Mouse (Mus musculus): Measurements from ENCODE around the gene Mfsd2b.

Mfsd2b gene

DNA sequence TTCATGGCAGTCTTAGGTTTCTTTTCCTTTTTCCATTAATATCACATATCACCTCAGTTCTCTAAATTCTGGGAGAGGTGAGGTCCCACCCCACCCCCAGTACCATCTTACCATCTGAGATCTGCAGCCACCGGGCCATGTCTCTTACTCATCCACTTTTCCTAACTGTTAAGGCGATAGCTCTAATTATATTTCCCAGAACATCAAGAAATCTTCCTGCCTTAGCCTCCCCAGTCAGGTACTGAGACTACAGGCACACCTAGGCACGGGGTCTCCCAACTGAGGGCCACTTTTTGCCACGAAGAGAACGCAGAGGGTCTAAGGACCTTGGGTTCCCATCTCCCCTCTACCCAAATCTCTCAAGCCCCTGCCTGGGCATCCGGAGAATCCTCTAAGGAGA lies 628 bp downstream of the Mfsd2b start:
- DNase-seq (ENCODE audit: low spot score) = no peak

DNA sequence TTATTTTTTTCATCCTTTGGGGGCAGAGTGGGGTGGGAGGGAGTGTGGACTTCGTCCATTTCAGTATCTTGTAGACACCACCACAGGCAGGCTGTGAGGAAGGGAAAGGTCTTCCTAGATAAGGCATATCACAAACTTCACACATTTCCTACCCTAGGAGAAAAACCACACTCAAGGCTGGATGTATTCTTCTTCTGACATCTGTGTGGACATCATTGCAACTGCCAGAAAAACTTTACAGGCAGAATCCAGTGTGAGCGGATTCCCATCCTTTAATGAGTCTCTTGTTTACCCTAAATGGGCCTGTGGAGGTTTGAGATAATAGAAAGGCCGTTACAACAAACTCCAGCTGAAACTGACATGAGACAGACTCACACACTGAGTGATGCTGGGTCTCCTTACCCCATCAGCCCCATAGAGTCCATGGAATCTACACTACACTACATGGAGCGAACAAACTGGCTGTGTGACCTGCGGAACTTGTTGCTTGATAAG lies 1.1 kb downstream of the Mfsd2b start:
- peak; percentile 44 for DNase-seq (ENCODE audit: low spot score)

- DNase-seq (ENCODE audit: low spot score) = no peak
Measured at GRCm38 (mm10) chr12:4872273-4872672, 1.9 kb downstream of the Mfsd2b start.

GRCm38 (mm10) chr12:4871260-4871659 lies 2.9 kb downstream of the Mfsd2b start:
- no peak for DNase-seq (ENCODE audit: low spot score)

DNA sequence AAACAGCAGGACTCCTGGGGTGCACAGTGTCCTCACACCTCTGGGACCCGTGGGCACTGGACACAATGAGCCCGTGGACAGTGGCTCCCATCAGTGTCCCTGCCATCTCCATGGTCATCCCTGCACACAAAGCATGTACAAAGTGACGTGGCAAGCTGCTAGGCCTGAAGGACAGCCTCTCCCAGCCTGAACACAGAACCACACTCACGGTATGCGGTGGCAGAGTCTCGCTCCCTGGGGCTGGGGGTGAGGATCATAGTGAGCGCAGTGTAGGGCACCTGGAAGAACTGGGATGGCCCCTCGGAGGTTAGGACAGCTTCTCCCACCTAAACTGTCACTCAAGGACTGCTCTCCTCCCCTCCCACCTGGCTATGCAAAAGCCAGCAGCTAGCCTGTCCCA lies 5.2 kb downstream of the Mfsd2b start:
- no peak for DNase-seq (ENCODE audit: low spot score)

GRCm38 (mm10) chr12:4864338-4864690 lies 9.8 kb downstream of the Mfsd2b start:
- DNase-seq (ENCODE audit: low spot score) = no peak

- no peak for DNase-seq (ENCODE audit: low spot score)
Measured at GRCm38 (mm10) chr12:4863654-4864337, 10.4 kb downstream of the Mfsd2b start.

- DNase-seq (ENCODE audit: low spot score) = no peak
Measured at GRCm38 (mm10) chr12:4862672-4863071, 11.5 kb downstream of the Mfsd2b start.

GRCm38 (mm10) chr12:4859241-4859914 lies 14.8 kb downstream of the Mfsd2b start:
- no peak for DNase-seq (ENCODE audit: low spot score)

DNA sequence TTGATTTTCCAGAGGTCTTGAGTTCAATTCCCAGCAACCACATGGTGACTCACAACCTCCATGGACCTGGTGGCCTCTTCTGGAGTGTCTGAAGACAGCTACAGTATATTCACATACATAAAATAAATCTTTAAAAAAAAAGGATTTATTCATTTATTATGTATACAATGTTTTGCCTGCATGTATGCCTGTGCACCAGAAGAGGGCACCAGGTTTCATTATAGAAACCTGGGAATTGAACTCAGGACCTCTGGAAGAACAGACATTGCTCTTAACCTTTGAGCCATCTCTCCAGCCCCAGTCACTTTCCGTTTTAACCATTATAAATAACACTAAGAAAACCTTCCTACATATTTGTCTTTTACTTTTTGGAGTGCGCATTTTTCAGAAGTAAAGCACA lies 17.3 kb downstream of the Mfsd2b start:
- DNase-seq (ENCODE audit: low spot score) = no peak

- peak; percentile 43 for DNase-seq (ENCODE audit: low spot score)
Measured at GRCm38 (mm10) chr12:4856160-4856559, 18.0 kb downstream of the Mfsd2b start.

GRCm38 (mm10) chr12:4843741-4844140 lies 30.4 kb downstream of the Mfsd2b start:
- peak; percentile 48 for DNase-seq (ENCODE audit: low spot score)

- peak; percentile 77 for DNase-seq (ENCODE audit: low spot score)
Measured at GRCm38 (mm10) chr12:4842890-4843597, 31.1 kb downstream of the Mfsd2b start, which contains the start of gene Wdcp. Wdcp (plus strand) TSS chr12:4843303.

DNA sequence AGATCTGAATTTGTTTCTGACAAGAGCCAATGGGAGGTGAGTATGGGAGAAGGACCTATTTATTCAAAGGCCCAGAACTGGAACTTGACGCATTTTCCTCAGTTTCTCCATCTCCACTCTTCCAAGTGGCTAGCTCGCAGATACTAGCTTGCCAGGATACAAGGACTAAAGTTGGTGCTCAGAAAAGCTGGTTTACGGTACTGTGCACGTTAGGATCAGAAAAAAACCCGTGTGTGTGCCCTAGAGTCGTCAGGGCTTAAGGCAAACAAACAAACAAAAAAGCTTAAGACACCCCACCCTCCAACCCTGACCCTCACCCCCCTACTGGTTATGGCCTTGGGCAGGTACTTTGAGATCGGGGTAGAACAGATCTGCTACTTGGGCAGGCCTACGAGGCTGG lies 31.7 kb downstream of the Mfsd2b start:
- DNase-seq (ENCODE audit: low spot score) = no peak

DNA sequence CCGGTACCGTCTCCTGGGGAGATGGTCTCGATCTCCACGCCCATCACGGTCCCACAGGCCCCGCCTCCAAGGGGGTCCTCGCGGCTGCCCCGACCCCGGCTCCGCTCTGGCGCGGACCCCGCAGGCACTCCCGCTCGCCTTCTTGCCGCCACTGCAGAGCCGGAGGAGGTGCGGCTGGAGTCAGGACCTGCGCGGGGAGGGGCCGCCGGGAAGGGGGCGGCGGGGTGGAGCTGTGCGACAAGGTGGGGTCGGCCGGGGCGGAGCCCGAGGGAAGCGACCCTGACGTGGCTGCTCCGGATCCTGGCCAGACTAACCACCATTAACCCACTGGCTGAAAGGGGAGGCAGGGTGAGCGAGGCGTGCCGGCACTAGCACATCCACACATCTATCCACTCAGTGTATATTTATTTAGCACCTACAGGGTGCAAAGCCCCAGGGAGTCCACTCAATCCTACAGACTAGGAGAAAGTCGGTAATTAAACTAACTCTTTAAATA lies 32.7 kb downstream of the Mfsd2b start, which contains the start of gene Fkbp1b:
Gene Fkbp1b, minus strand, starts transcription at position 200 of the 496 bp plus-strand sequence.
- DNase-seq (ENCODE audit: low spot score) = peak; percentile 20

DNA sequence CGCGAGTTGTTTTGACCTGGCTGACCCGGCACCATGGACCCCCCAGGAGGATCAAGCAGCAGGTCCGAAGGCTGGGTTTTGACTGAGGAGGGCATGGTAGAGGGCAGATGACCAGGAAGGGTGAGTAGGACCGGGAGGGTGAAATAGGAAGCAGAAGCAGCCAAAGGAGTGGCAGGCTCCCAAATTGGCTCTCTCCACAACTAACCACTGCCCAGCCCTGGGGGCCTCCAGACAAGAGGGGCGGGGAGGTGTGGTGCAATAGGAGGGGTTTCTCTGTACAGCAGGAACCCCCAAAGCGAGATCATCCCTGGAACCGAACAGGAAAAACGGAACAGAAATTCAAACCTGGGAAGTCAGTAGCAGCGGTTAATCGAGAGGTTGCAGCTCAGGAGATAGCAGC lies 33.4 kb downstream of the Mfsd2b start:
- DNase-seq (ENCODE audit: low spot score) = no peak

DNA sequence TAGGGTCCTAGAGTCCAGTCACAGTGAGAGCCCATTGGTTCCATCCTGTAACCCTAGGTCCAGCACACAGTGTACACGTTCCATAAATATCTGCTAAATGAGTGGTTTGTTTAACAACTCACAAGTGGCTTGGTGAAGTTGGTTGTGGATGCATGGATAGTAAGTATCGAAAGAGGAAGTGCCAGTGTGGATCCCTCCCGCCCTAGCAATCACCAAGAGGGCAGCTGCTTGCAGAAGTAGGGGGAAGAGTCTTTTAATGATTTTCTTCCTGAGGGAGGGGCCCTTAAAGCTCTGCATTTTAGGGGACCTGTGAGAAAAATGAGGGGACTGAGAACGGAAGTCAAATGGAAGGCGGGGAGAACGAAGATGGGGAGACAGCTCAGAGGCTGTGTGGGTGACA lies 34.1 kb downstream of the Mfsd2b start:
- DNase-seq (ENCODE audit: low spot score) = no peak

- no peak for DNase-seq (ENCODE audit: low spot score)
Measured at GRCm38 (mm10) chr12:4836959-4837358, 37.2 kb downstream of the Mfsd2b start.

- DNase-seq (ENCODE audit: low spot score) = no peak
Measured at GRCm38 (mm10) chr12:4827256-4827655, 46.9 kb downstream of the Mfsd2b start.

DNA sequence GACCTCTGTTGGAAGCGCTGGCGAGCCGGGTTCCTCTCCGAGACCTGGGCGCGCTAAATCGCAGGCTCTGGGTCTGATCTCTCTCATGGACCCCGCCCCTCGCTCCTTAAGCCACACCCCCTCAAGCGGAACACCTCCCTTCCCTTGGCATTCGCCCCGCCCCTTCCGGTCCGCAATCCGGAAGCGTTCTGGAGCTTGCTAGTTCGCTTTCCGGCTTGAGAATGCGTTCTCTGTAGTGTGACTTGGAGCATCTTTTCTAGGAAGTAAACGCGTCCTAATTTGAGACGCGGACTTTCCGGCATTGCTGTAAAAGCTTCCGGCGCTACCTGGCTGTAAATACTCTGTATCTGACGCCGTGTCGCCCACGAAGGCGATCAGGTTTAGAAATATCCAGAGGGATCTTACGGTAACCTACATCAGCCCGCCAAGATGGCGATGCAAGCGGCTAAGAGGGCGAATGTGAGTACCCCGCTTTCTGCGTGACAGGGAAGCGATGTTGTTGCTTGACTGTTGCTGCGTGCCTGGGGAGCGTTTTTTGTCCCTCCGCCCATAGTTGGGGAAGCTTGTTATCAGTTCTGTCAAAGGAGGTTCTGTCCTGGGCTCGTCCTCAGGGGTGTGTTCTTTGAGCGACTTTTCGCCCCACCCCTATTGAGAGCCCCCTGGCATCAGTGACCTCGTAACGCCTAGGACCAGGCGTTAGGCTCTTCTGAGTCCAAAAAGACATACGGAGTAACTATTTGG lies 56.6 kb downstream of the Mfsd2b start, which contains the start of gene Sf3b6:
Gene Sf3b6, plus strand, starts transcription at position 184 of the 741 bp plus-strand sequence.
- peak; percentile 98 for DNase-seq (ENCODE audit: low spot score)

DNA sequence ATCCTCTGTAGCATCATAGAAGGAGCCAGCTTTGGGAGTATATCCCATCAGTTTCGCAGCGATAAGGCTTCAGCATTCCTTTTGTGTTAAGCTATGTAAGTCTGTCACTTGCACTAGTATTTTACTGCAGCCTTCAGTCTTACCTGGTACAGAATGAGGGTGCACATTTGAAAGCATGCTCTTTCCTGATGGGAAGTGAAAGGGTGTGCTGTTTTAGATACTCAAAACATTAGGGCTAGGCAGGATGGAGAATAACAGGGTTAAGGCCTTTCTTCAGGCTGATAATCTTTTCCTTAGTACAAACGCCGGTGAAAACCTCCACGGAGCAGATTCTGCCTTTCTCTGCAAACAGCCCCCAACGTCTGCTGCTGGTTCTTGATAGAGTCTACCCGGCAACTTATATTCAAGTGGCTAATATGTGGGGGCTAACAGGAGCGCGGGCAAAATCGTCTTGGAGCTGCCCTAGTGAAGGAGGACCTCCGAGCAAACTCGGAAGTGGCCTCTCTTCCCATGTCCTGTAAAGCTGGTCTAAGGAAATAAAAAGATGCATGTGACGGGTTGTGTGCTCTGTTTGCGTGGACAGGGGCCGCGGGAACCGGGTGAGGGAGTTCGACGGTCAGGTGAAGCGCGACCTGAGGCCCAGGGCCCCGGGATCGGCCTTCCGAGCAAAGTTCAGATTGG lies 57.3 kb downstream of the Mfsd2b start:
- no peak for DNase-seq (ENCODE audit: low spot score)
